In genomic region chr16:32822450-32822827, GRCm38 (mm10) we compare ENCODE assay signal across 22 mouse cellular contexts. TPM values are rescaled to one million over a fixed set of nuclear protein-coding genes. Genes with fewer than 3 reads are reported as not detected.
DNase-seq lines count a peak whose midpoint lies in the region; ATAC-seq and TF ChIP-seq lines count a peak whose summit lies in the region.
"Had no signal": no experiment of that assay in that cellular context is flagged by ENCODE, and none has a peak within 500 bp of the region (broad histone marks: within the 10 kb centered on the region; RNA-seq: fewer than 3 reads in every experiment).

No protein-coding gene starts in this region.

- no peaks in the 10 kb centered on the region for H3K9me3 ChIP-seq in heart, embryonic 11.5 days (replicated peaks; ENCODE audit: control insufficient read depth, low read length)
- H3K9me3 ChIP-seq in liver, embryonic 11.5 days (ENCODE audit: control insufficient read depth, low read length) = no peaks in the 10 kb centered on the region
- no peaks in the 10 kb centered on the region for H3K9me3 ChIP-seq in lung, postnatal 0 days (ENCODE audit: low read length)
- no peaks in the 10 kb centered on the region for H3K9me3 ChIP-seq in midbrain, embryonic 16.5 days (replicated peaks; ENCODE audit: control insufficient read depth, low read length, poor library complexity, severe bottlenecking)
- H3K9me3 ChIP-seq: forebrain, embryonic 13.5 days; G1E; hindbrain, embryonic 12.5 days had no signal

- H3K4me2 ChIP-seq in heart, embryonic 11.5 days = peak overlapping the region; percentile 31
- no peak overlapping the region for H3K4me2 ChIP-seq in liver, embryonic 11.5 days
- H3K4me2 ChIP-seq in lung, postnatal 0 days (replicated peaks; ENCODE audit: low read depth, low read length) = 0 out of 2 replicates have a peak overlapping the region, but pooled peaks have one; percentile 11
- no peak overlapping the region for H3K4me2 ChIP-seq in midbrain, embryonic 16.5 days (ENCODE audit: low read length)
- H3K4me2 ChIP-seq: forebrain, embryonic 13.5 days; hindbrain, embryonic 12.5 days had no signal

- no peak for DNase-seq in heart, postnatal 10 days
- peak; percentile 26 for DNase-seq in liver, adult 2 months (ENCODE audit: extremely low read depth, low read depth, low spot score)
- no peak for DNase-seq in liver, embryonic 11.5 days (ENCODE audit: low spot score)
- peak; percentile 57 for DNase-seq in lung, postnatal 0 days (ENCODE audit: low spot score)
- no peak for DNase-seq in kidney, adult 8-10 months
- no peak for DNase-seq in layer of hippocampus, postnatal 25 days (ENCODE audit: extremely low spot score in 1 of 2, low spot score in 1 of 2)
- DNase-seq: cerebellum, adult 11 months; kidney, adult 18-20 months; spleen, adult 18-20 months had no signal

- 51% methylated on average over 6 of the region's 6 CpGs for WGBS in heart, embryonic 11.5 days (ENCODE audit: insufficient replicate concordance)
- WGBS in liver, adult 2 months = 37% methylated on average over 6 of the region's 6 CpGs
- 43% methylated on average over 6 of the region's 6 CpGs for WGBS in liver, embryonic 11.5 days
- WGBS in lung, postnatal 0 days = 35% methylated on average over 6 of the region's 6 CpGs
- 83% methylated on average over 6 of the region's 6 CpGs for WGBS in midbrain, embryonic 16.5 days

- no peak for ATAC-seq in heart, embryonic 11.5 days (replicated peaks; ENCODE audit: insufficient number of reproducible peaks, low FRiP score, low TSS enrichment)
- ATAC-seq in liver, embryonic 11.5 days (replicated peaks; ENCODE audit: low FRiP score) = no peak
- peak; percentile 72 for ATAC-seq in lung, postnatal 0 days
- no peak for ATAC-seq in midbrain, embryonic 16.5 days
- ATAC-seq: forebrain, embryonic 13.5 days had no signal

- H3K27ac ChIP-seq in heart, embryonic 11.5 days (ENCODE audit: low read depth, low read length) = peak overlapping the region; percentile 79
- H3K27ac ChIP-seq in liver, adult 2 months (replicated peaks; ENCODE audit: insufficient read depth, low read depth, low read length) = no peak overlapping the region
- H3K27ac ChIP-seq in liver, embryonic 11.5 days (ENCODE audit: low read depth, low read length) = no peak overlapping the region; the same call in 1 of the 2 replicates
- peak overlapping the region; percentile 80 for H3K27ac ChIP-seq in lung, postnatal 0 days (ENCODE audit: low read length)
- no peak overlapping the region for H3K27ac ChIP-seq in midbrain, embryonic 16.5 days (ENCODE audit: low read length)
- H3K27ac ChIP-seq: forebrain, embryonic 13.5 days; hindbrain, embryonic 12.5 days; left cerebral cortex, adult 2 months had no signal

- H3K4me1 ChIP-seq in heart, embryonic 11.5 days (ENCODE audit: control insufficient read depth, insufficient read depth, low read length) = peaks cover 27% of the 10 kb centered on the region
- peaks cover 12% of the 10 kb centered on the region for H3K4me1 ChIP-seq in liver, adult 2 months (ENCODE audit: control insufficient read depth, insufficient read depth, low read length)
- peaks cover 6% of the 10 kb centered on the region for H3K4me1 ChIP-seq in liver, embryonic 11.5 days (replicated peaks; ENCODE audit: control insufficient read depth, insufficient read depth, low read length)
- peaks cover 3% of the 10 kb centered on the region for H3K4me1 ChIP-seq in lung, postnatal 0 days (ENCODE audit: insufficient read depth, low read depth, low read length)
- no peaks in the 10 kb centered on the region for H3K4me1 ChIP-seq in midbrain, embryonic 16.5 days (ENCODE audit: control insufficient read depth, insufficient read depth, low read length)
- H3K4me1 ChIP-seq: forebrain, embryonic 13.5 days; hindbrain, embryonic 12.5 days had no signal

- H3K79me2 ChIP-seq in liver, adult 2 months (ENCODE audit: control insufficient read depth, insufficient read depth, low read length) = no peaks in the 10 kb centered on the region

- no peak for TF ChIP-seq EP300 in lung, postnatal 0 days (IDR thresholded peaks at IDR 0.05)

- no peaks in the 10 kb centered on the region for H3K27me3 ChIP-seq in heart, embryonic 11.5 days (ENCODE audit: control insufficient read depth, insufficient read depth, low read length)
- no peaks in the 10 kb centered on the region for H3K27me3 ChIP-seq in liver, adult 2 months (ENCODE audit: control insufficient read depth, insufficient read depth, low read length)
- 0 out of 2 replicates have a peak, but pooled peaks cover 2% of the 10 kb centered on the region for H3K27me3 ChIP-seq in liver, embryonic 11.5 days (replicated peaks; ENCODE audit: control insufficient read depth, insufficient read depth, low read length)
- H3K27me3 ChIP-seq in lung, postnatal 0 days (replicated peaks; ENCODE audit: insufficient read depth, low read length) = no peaks in the 10 kb centered on the region
- H3K27me3 ChIP-seq in midbrain, embryonic 16.5 days (ENCODE audit: control insufficient read depth, insufficient read depth, low read depth, low read length) = no peaks in the 10 kb centered on the region
- H3K27me3 ChIP-seq: forebrain, embryonic 13.5 days; hindbrain, embryonic 12.5 days had no signal

- intact Hi-C loops in heart, postnatal 10 days (cut with DNase I) = no loop called here

- TF ChIP-seq CTCF in liver, adult 2 months (IDR thresholded peaks at IDR 0.05; ENCODE audit: low read depth, low read length) = no peak
- no peak for TF ChIP-seq CTCF in lung, postnatal 0 days (IDR thresholded peaks at IDR 0.05)

- no peak overlapping the region for H3K4me3 ChIP-seq in heart, embryonic 11.5 days (ENCODE audit: low read depth, low read length)
- no peak overlapping the region for H3K4me3 ChIP-seq in liver, adult 2 months (ENCODE audit: insufficient read depth, low read depth, low read length)
- no peak overlapping the region for H3K4me3 ChIP-seq in liver, embryonic 11.5 days (ENCODE audit: low read depth, low read length)
- no peak overlapping the region for H3K4me3 ChIP-seq in lung, postnatal 0 days (ENCODE audit: low read depth, low read length)
- no peak overlapping the region for H3K4me3 ChIP-seq in midbrain, embryonic 16.5 days (ENCODE audit: low read depth, low read length)
- H3K4me3 ChIP-seq: forebrain, embryonic 13.5 days; hindbrain, embryonic 12.5 days; left cerebral cortex, adult 2 months had no signal

- no peak for TF ChIP-seq POLR2A in liver, adult 2 months (IDR thresholded peaks at IDR 0.05; ENCODE audit: extremely low read depth, insufficient read depth, low read length)

- peaks cover 19% of the 10 kb centered on the region for H3K36me3 ChIP-seq in heart, embryonic 11.5 days (ENCODE audit: control insufficient read depth, insufficient read depth, low read length)
- peaks cover 22% of the 10 kb centered on the region for H3K36me3 ChIP-seq in liver, adult 2 months (ENCODE audit: control insufficient read depth, insufficient read depth, low read length)
- H3K36me3 ChIP-seq in liver, embryonic 11.5 days (ENCODE audit: control insufficient read depth, insufficient read depth, low read length) = peaks cover 11% of the 10 kb centered on the region
- peaks cover 20% of the 10 kb centered on the region; the same call in 1 of the 2 replicates for H3K36me3 ChIP-seq in lung, postnatal 0 days (ENCODE audit: insufficient read depth, low read length)
- H3K36me3 ChIP-seq in midbrain, embryonic 16.5 days (ENCODE audit: control insufficient read depth, insufficient read depth, low read length) = peaks cover 34% of the 10 kb centered on the region

- peak overlapping the region; percentile 39; the same call in 1 of the 2 replicates for H3K9ac ChIP-seq in heart, embryonic 11.5 days (ENCODE audit: low read depth, low read length)
- no peak overlapping the region for H3K9ac ChIP-seq in liver, adult 2 months (ENCODE audit: low read depth, low read length)
- H3K9ac ChIP-seq in liver, embryonic 11.5 days (ENCODE audit: low read depth, low read length) = no peak overlapping the region
- no peak overlapping the region for H3K9ac ChIP-seq in lung, postnatal 0 days (replicated peaks; ENCODE audit: low read depth)
- no peak overlapping the region for H3K9ac ChIP-seq in midbrain, embryonic 16.5 days (ENCODE audit: low read depth, low read length)
- H3K9ac ChIP-seq: forebrain, embryonic 13.5 days; hindbrain, embryonic 12.5 days had no signal

RNA-seq across cellular contexts. Expression of gene Smbd1, which starts 12.2 kb away (rescaled TPM):
- not detected in 2 replicates for polyA plus RNA-seq in heart, embryonic 11.5 days (2014; fragmentation: Nextera tagmentation; extraction: Ambion mirVana)
- total RNA-seq in heart, postnatal 10 days (2021) = not detected
- not detected in 2 replicates for total RNA-seq in liver, adult 2 months (2014; rRNA removed)
- not detected in 2 replicates for polyA plus RNA-seq in liver, adult 2 months (2012; rRNA removed)
- not detected in 2 replicates for polyA plus RNA-seq in liver, embryonic 11.5 days (2014; fragmentation: Nextera tagmentation; extraction: Ambion mirVana)
- 2.1 and 3.0 TPM in 2 replicates for polyA plus RNA-seq in lung, postnatal 0 days (2015; fragmentation: Nextera tagmentation; extraction: Ambion mirVana)
- not detected for total RNA-seq in layer of hippocampus, postnatal 25 days (2021)
- polyA plus RNA-seq in midbrain, embryonic 16.5 days (2015; fragmentation: Nextera tagmentation; extraction: Ambion mirVana) = not detected in 2 replicates
- total RNA-seq: common myeloid progenitor, adult 5-6 weeks; G1E; gastrocnemius, adult 18-20 months; left cerebral cortex, adult 2 months; megakaryocyte progenitor cell, adult 5-6 weeks had no signal
- polyA plus RNA-seq: embryonic facial prominence, embryonic 14.5 days; forebrain, embryonic 13.5 days; G1E; hindbrain, embryonic 12.5 days; limb, embryonic 14.5 days; neural tube, embryonic 14.5 days; testis, adult 2 months had no signal

RNA-seq across cellular contexts. Expression of gene Muc20, which starts 25.2 kb away (rescaled TPM):
- polyA plus RNA-seq in heart, embryonic 11.5 days (2014; fragmentation: Nextera tagmentation; extraction: Ambion mirVana) = 0.21 TPM in 1 of 2 replicates, not detected in the other
- total RNA-seq in heart, postnatal 10 days (2021) = under 1 TPM in 1 of 2 experiments, not detected in 1; 0.12 TPM
- not detected in 2 replicates for total RNA-seq in liver, adult 2 months (2014; rRNA removed)
- not detected in 2 replicates for polyA plus RNA-seq in liver, adult 2 months (2012; rRNA removed)
- not detected in 2 replicates for polyA plus RNA-seq in liver, embryonic 11.5 days (2014; fragmentation: Nextera tagmentation; extraction: Ambion mirVana)
- 0.89 and 1.1 TPM in 2 replicates for polyA plus RNA-seq in lung, postnatal 0 days (2015; fragmentation: Nextera tagmentation; extraction: Ambion mirVana)
- total RNA-seq in layer of hippocampus, postnatal 25 days (2021) = not detected
- not detected in 2 replicates for polyA plus RNA-seq in midbrain, embryonic 16.5 days (2015; fragmentation: Nextera tagmentation; extraction: Ambion mirVana)
- total RNA-seq: common myeloid progenitor, adult 5-6 weeks; left cerebral cortex, adult 2 months; megakaryocyte progenitor cell, adult 5-6 weeks had no signal
- polyA plus RNA-seq: forebrain, embryonic 13.5 days; G1E; neural tube, embryonic 14.5 days had no signal

RNA-seq across cellular contexts. Expression of gene Fyttd1, which starts 54.9 kb away (rescaled TPM):
- polyA plus RNA-seq in heart, embryonic 11.5 days (2014; fragmentation: Nextera tagmentation; extraction: Ambion mirVana) = 164 and 172 TPM in 2 replicates
- 100 to 1,000 TPM; 115 to 125 TPM for total RNA-seq in heart, postnatal 10 days (2021)
- total RNA-seq in liver, adult 2 months (2014; rRNA removed) = 20.6 and 21.4 TPM in 2 replicates
- 4.7 and 5.3 TPM in 2 replicates for polyA plus RNA-seq in liver, adult 2 months (2012; rRNA removed)
- polyA plus RNA-seq in liver, embryonic 11.5 days (2014; fragmentation: Nextera tagmentation; extraction: Ambion mirVana) = 79.9 and 92.7 TPM in 2 replicates
- 63.5 and 70.1 TPM in 2 replicates for polyA plus RNA-seq in lung, postnatal 0 days (2015; fragmentation: Nextera tagmentation; extraction: Ambion mirVana)
- 100 to 1,000 TPM; 115 to 122 TPM for total RNA-seq in layer of hippocampus, postnatal 25 days (2021)
- 119 and 125 TPM in 2 replicates for polyA plus RNA-seq in midbrain, embryonic 16.5 days (2015; fragmentation: Nextera tagmentation; extraction: Ambion mirVana)

RNA-seq across cellular contexts. Expression of gene Rubcn, which starts 55.1 kb away (rescaled TPM):
- 19.5 and 22.3 TPM in 2 replicates for polyA plus RNA-seq in heart, embryonic 11.5 days (2014; fragmentation: Nextera tagmentation; extraction: Ambion mirVana)
- total RNA-seq in heart, postnatal 10 days (2021) = 10 to 100 TPM; 30.4 to 40.8 TPM
- 12.6 and 16.8 TPM in 2 replicates for total RNA-seq in liver, adult 2 months (2014; rRNA removed)
- polyA plus RNA-seq in liver, adult 2 months (2012; rRNA removed) = 15.0 and 17.0 TPM in 2 replicates
- 10.6 and 11.0 TPM in 2 replicates for polyA plus RNA-seq in liver, embryonic 11.5 days (2014; fragmentation: Nextera tagmentation; extraction: Ambion mirVana)
- polyA plus RNA-seq in lung, postnatal 0 days (2015; fragmentation: Nextera tagmentation; extraction: Ambion mirVana) = 12.9 and 13.3 TPM in 2 replicates
- total RNA-seq in layer of hippocampus, postnatal 25 days (2021) = 10 to 100 TPM; 54.2 to 54.3 TPM
- polyA plus RNA-seq in midbrain, embryonic 16.5 days (2015; fragmentation: Nextera tagmentation; extraction: Ambion mirVana) = 39.8 and 41.3 TPM in 2 replicates

Comparison
In these comparisons a context has a peak if more than half of its experiments do, and no peak if none do; other contexts are left out.
1. DNase-seq: peak in liver, adult 2 months (single experiment) and lung, postnatal 0 days (single experiment); none in heart, postnatal 10 days (0 of 2), liver, embryonic 11.5 days (single experiment), kidney, adult 8-10 months (0 of 2) and layer of hippocampus, postnatal 25 days (0 of 2).
2. RNA of gene Fyttd1, which starts 54.9 kb away (polyA plus RNA-seq): 164 to 172 TPM in heart, embryonic 11.5 days, 119 to 125 TPM in midbrain, embryonic 16.5 days, 79.9 to 92.7 TPM in liver, embryonic 11.5 days and 63.5 to 70.1 TPM in lung, postnatal 0 days; 4.7 to 5.3 TPM in liver, adult 2 months; every median in the first group is over 10 times any median in the second.
3. H3K27ac ChIP-seq: peak in heart, embryonic 11.5 days (single experiment) and lung, postnatal 0 days (single experiment); none in liver, adult 2 months (single experiment), liver, embryonic 11.5 days (single experiment) and midbrain, embryonic 16.5 days (single experiment).
4. H3K4me2 ChIP-seq: peak in heart, embryonic 11.5 days (single experiment) and lung, postnatal 0 days (single experiment); none in liver, embryonic 11.5 days (single experiment) and midbrain, embryonic 16.5 days (single experiment).